Mouse (Mus musculus): ENCODE results near the gene Rnf217.

The Rnf217 gene

GRCm38 (mm10) chr10:31553302-31553701, 55.7 kb downstream of the Rnf217 start:
- DNase-seq (ENCODE audit: low spot score in 2 of 2), result no peak

GRCm38 (mm10) chr10:31551850-31552249, 57.1 kb downstream of the Rnf217 start:
- no peak for DNase-seq (ENCODE audit: low spot score in 2 of 2)

GRCm38 (mm10) chr10:31551362-31551761, 57.6 kb downstream of the Rnf217 start:
- no peak for DNase-seq (ENCODE audit: low spot score in 2 of 2)

GRCm38 (mm10) chr10:31547156-31547555, 61.8 kb downstream of the Rnf217 start:
- DNase-seq (ENCODE audit: low spot score in 2 of 2), result no peak

GRCm38 (mm10) chr10:31544149-31544942, 64.6 kb downstream of the Rnf217 start:
- no peak for DNase-seq (ENCODE audit: low spot score in 2 of 2)

- no peak for DNase-seq (ENCODE audit: low spot score in 2 of 2)
Measured at GRCm38 (mm10) chr10:31540518-31540917, 68.5 kb downstream of the Rnf217 start.

- DNase-seq (ENCODE audit: low spot score in 2 of 2), result no peak
Measured at GRCm38 (mm10) chr10:31539351-31539750, 69.6 kb downstream of the Rnf217 start.

GRCm38 (mm10) chr10:31538721-31539120, 70.3 kb downstream of the Rnf217 start:
- DNase-seq (ENCODE audit: low spot score in 2 of 2), result no peak

- no peak for DNase-seq (ENCODE audit: low spot score in 2 of 2)
Measured at GRCm38 (mm10) chr10:31538243-31538642, 70.7 kb downstream of the Rnf217 start.

GRCm38 (mm10) chr10:31537213-31537612, 71.8 kb downstream of the Rnf217 start:
- DNase-seq (ENCODE audit: low spot score in 2 of 2), result no peak

- no peak for DNase-seq (ENCODE audit: low spot score in 2 of 2)
Measured at GRCm38 (mm10) chr10:31535046-31535445, 73.9 kb downstream of the Rnf217 start.

- no peak for DNase-seq (ENCODE audit: low spot score in 2 of 2)
Measured at GRCm38 (mm10) chr10:31533270-31533826, 75.6 kb downstream of the Rnf217 start.

GRCm38 (mm10) chr10:31532782-31533181, 76.2 kb downstream of the Rnf217 start:
- no peak for DNase-seq (ENCODE audit: low spot score in 2 of 2)

GRCm38 (mm10) chr10:31528297-31528984, 80.5 kb downstream of the Rnf217 start:
- DNase-seq (ENCODE audit: low spot score in 2 of 2), result no peak

GRCm38 (mm10) chr10:31525705-31526104, 83.3 kb downstream of the Rnf217 start:
- no peak for DNase-seq (ENCODE audit: low spot score in 2 of 2)

- DNase-seq (ENCODE audit: low spot score in 2 of 2), result no peak
Measured at GRCm38 (mm10) chr10:31519420-31519819, 89.6 kb downstream of the Rnf217 start.

- no peak for DNase-seq (ENCODE audit: low spot score in 2 of 2)
Measured at GRCm38 (mm10) chr10:31518210-31518609, 90.8 kb downstream of the Rnf217 start.

GRCm38 (mm10) chr10:31517192-31517591, 91.8 kb downstream of the Rnf217 start:
- no peak for DNase-seq (ENCODE audit: low spot score in 2 of 2)

- DNase-seq (ENCODE audit: low spot score in 2 of 2), result no peak
Measured at GRCm38 (mm10) chr10:31515897-31516296, 93.1 kb downstream of the Rnf217 start.

- no peak for DNase-seq (ENCODE audit: low spot score in 2 of 2)
Measured at GRCm38 (mm10) chr10:31504134-31504551, 104.8 kb downstream of the Rnf217 start.

GRCm38 (mm10) chr10:31503542-31504133, 105.3 kb downstream of the Rnf217 start:
- DNase-seq (ENCODE audit: low spot score in 2 of 2), result no peak

GRCm38 (mm10) chr10:31501644-31502043, 107.3 kb downstream of the Rnf217 start:
- DNase-seq (ENCODE audit: low spot score in 2 of 2), result no peak
